Mouse (Mus musculus) CD8-positive naive resting alpha-beta T cell, adult 2 months (primary cell): ENCODE data around the gene Pgghg.
"Not testable (repeated sequence)": the region's sequence is repeated elsewhere in the genome, so short reads cannot be mapped to it uniquely, and the experiment has no call there.

ENCODE experiments used
- DNase-seq, 2 experiments: peaks; one replicate each; pipeline ENCODE4 v3.0.0; 2022; ENCODE audit warnings: low read depth in 2 of 2, low spot score in 2 of 2

The Pgghg gene

GRCm38 (mm10) chr7:140954733-140955071, 13.5 kb downstream of the Pgghg start:
- no peak for DNase-seq

- no peak for DNase-seq
Measured at GRCm38 (mm10) chr7:140955342-140955741, 14.2 kb downstream of the Pgghg start.

DNA sequence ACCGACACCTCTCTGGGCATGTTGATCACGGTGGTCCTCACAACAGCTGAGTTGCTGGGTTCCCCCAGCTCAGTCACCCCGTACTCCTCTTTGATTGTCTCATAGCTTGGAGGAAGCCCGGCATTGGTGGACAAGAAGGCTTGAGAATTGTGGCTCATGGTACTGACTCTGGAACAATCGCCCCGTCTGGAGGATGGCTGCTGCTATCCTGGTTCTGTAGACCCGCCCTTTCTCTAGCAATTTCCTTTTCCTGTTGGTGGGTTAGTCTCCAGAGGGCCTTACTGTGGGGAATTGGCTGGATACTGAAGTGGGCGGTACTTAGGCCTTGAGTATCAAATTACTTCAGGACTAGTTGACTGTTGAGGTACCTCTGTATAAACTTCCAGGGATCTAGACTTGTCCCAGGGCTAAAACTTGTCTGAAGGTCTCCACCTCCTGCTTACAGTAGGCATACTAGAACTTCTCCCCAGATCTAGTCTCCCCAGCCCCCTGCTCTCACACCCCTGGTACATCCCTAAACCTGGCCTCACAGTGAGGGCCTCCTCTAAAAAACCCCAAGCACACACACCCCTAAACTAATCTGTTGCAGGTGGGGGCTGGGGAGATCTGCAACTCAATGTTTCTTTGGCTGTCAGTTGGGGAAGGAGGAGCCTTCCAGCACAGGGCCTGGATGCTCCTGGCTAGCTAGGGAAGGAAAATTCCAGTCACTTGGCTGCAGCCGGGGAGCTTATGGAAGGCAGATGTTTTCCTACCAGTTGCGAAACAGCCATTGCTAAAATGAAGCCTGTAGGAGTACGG, 14.8 kb downstream of the Pgghg start, which contains the start of the genes Gm45717 and Ifitm2:
Gm45717 (minus strand) TSS at position 180 of the 798 bp plus-strand sequence.
Ifitm2 (minus strand) TSS at position 230 of the 798 bp plus-strand sequence.
- DNase-seq, result no peak

GRCm38 (mm10) chr7:140956556-140956869, 15.3 kb downstream of the Pgghg start:
- no peak for DNase-seq

DNA sequence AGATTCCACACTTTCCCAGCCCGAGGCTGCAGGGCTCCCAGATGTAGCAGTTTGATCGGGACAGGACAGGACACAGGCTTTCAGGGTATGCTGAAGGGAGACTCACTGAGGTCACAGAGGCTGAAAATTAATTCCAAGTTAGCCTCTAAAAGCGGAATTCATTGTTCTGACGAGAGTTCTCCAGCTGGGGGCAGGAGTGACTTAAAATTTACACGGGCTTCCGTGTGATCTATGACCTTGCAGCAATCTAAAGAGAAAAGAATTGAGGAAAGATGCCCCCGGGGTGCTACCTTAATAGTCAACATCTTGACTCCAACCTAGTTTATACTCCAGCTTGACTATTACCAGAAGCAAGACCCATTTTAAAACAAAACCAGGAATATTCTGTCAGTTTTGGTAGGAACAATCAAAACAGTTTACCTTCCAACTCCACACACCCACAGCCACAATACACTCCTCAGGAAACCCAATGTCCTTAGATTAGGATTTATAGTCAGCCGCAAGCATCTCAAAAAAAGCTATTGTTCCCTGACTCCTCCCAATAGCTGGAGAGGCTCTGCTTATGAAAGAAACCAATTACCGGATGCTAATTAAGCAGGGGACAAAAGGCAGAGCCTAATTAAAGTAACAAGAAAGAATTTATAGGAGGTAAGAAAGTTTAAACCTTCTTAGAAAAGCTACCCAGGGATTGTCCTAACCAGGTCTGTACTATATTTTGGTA, 18.1 kb downstream of the Pgghg start:
- peak in 1 of 2 experiments; percentile 18 for DNase-seq

- DNase-seq, result no peak
Measured at GRCm38 (mm10) chr7:140960026-140960425, 18.8 kb downstream of the Pgghg start.

GRCm38 (mm10) chr7:140961416-140961815, 20.2 kb downstream of the Pgghg start:
- DNase-seq, result no peak

DNA sequence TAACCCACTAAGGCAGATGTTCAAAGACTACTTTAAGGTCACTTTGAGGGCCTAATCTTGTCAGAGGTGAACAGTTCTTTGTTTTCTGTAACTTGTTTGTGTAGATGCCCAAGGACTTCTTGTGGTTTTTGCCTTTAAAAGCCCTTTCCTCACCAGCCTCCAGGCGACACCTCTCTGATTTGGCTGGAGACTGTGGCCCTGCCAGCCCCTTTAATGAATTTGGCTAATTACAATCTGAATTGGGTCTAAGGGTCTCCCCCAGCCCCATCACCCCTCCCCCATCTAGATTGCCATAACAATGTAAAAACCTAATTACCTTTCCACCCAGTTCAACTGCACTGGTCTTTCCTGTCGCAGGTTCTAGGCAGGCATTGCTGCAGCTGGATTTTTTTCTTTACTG, 21.5 kb downstream of the Pgghg start:
- DNase-seq, result no peak

DNA sequence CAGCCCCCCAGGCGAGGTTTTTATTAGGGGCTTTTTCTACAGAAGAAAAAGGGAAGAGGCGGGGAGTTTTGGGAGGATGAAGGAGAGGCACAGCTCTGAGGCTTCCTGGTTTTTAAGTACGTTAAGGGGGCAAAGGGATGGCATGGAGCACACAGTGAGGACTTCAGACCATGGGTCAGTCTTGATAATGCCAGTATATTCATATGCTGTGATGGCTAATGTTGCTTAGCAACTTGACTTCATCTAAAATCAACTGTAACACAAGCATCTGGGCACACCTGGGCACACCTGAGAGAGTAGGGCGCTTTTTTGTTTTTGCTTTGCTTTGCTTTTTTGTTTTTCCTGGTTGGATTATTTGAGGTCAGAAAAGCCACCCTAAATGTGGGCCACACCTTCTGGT, 25.7 kb downstream of the Pgghg start, which contains the start of gene Ifitm1:
Ifitm1 (plus strand) TSS at position 301 of the 400 bp plus-strand sequence.
- no peak for DNase-seq

- DNase-seq, result no peak
Measured at GRCm38 (mm10) chr7:140967862-140968591, 26.8 kb downstream of the Pgghg start.

DNA sequence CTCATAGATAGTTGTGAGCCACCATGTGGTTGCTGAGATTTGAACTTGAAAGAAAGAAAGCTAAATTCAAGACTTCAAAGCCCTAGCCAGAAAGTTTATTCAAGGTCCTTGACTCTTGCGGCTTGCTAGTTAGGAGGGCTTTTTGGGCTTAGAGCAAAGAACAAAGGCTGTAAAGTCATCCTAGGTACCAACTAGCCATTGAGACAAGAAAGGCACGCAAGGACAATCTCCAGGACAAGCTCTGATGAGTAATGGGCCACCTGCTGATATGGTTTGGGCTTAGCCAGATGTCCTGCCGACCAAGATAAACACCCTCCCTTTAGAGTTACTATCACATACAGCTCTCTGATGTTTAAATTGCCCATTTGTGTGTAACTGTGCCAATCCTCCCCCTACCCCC, 27.5 kb downstream of the Pgghg start:
- not testable (repeated sequence) for DNase-seq

DNA sequence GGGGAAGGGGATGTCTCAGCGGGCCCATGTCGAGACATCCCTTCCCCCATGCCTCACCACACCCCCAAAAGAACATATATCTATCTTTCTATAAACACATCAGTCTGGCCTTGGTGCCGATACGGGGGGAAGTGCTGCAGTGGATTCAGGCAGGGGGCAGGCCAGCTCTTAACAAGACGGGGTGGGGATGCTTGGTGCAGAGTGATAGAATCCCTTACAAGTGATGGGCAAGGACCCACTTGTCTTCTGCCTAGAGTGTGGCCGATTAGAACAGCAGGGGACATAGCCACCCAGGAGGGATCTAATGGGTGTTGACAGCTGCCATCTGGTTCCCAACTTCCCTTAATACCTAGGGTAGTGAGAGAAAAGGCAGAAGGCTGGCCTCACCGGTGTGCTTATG, 29.7 kb downstream of the Pgghg start:
- DNase-seq, result no peak

GRCm38 (mm10) chr7:140971479-140972171, 30.4 kb downstream of the Pgghg start:
- DNase-seq, result no peak

- no peak for DNase-seq
Measured at GRCm38 (mm10) chr7:140973396-140974165, 32.4 kb downstream of the Pgghg start.

- no peak for DNase-seq
Measured at GRCm38 (mm10) chr7:140974940-140975339, 33.7 kb downstream of the Pgghg start.

DNA sequence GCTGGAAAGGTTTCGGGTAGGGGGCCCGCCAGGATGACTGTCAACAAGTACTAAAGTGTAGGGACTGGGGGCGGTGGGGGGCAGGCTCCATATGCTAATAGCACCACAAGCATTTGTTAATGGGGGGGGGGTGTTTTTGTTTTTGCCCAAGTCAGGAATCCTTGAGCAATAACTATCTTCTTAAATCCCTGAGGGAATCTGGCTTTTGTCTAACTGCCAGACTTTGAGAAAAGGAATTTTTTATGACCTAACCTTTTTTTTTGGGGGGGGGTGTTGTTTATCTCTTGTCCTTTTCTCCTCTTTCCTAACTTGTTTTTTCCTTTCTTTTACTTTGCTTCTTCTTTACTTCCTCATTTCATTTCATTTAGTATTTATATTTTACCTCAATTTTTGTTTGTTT, 34.3 kb downstream of the Pgghg start:
- no peak for DNase-seq

- DNase-seq, result not testable (repeated sequence)
Measured at GRCm38 (mm10) chr7:140976720-140977119, 35.5 kb downstream of the Pgghg start.

DNA sequence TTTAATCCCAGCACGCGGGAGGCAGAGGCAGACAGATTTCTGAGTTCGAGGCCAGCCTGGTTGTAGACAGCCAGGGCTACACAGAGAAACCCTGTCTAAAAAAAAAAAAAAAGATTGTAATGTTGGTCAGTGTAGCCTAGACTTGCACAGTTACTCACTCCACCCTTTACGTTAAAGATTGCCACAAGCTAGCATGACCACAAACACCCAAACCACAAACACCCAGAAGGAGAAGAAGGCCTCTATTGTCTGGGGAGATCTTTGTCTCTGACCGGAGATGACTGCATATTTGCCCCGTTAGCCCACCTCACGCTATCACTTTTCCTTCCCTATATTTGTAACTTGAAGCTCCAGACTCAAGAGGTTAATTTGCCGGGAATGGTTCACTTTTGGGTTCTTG, 40.5 kb downstream of the Pgghg start:
- DNase-seq, result no peak

- no peak for DNase-seq
Measured at GRCm38 (mm10) chr7:140982971-140983370, 41.8 kb downstream of the Pgghg start.
